Mouse (Mus musculus): ENCODE measurements around the gene Mdm2. TPM values are rescaled to one million over a fixed set of nuclear protein-coding genes. Genes with fewer than 3 reads are reported as not detected.

The Mdm2 gene
- polyA plus RNA-seq, 1 experiment from 2014 or later, result 71.1 TPM

DNA sequence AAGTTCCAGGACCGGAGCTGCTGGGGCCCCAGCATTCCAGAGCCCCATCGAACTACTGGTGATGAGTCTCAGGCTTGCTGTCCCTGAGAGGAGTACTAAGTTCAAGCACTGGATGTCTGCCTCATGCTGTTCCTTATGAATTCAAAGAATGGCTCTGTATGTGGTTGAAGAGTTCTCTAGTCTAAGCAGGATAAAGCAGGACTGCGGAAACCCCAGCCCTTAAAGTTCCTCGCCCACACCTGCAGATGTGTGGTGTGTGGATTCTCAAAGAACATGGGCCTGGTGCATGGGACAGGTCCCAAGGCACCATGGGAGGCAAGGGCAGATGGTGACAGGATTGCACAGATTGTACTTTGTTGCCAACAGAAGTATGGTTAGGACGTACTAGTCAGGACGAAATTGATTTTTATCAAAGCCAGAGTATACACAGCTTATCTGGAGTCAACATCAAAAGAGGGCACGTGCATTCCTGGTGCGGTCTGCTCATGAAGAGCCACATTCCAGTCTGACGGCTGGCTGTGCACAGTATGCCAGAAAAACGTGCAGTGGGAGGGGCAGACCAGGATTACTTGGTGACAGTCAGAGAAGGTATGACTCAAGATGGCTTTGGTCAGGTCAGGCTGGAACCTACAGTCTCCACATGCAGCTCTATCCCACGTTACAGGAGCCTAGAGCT, 18.7 kb upstream of the Mdm2 start:
- Histone ChIP-seq H3K4me1 (replicated peaks; ENCODE audit: control insufficient read depth, insufficient read depth, low read length) (no peaks in the 10 kb centered on the region), H3K27me3 (replicated peaks; ENCODE audit: control insufficient read depth, insufficient read depth, low read length) (no peaks in the 10 kb centered on the region), H3K4me2 (ENCODE audit: low read length) (no peak overlapping the region), H3K36me3 (ENCODE audit: control insufficient read depth, insufficient read depth) (no peaks in the 10 kb centered on the region; the same call in 1 of the 2 replicates), H3K4me3 (replicated peaks; ENCODE audit: low read length) (no peak overlapping the region), H3K27ac (ENCODE audit: low read length) (no peak overlapping the region), H3K9ac (replicated peaks; ENCODE audit: low read depth, low read length) (no peak overlapping the region), H3K9me3 (ENCODE audit: control insufficient read depth, low read length) (no peaks in the 10 kb centered on the region)
- 82% methylated on average over 11 of the region's 11 CpGs for WGBS
- ATAC-seq, result no peak

DNA sequence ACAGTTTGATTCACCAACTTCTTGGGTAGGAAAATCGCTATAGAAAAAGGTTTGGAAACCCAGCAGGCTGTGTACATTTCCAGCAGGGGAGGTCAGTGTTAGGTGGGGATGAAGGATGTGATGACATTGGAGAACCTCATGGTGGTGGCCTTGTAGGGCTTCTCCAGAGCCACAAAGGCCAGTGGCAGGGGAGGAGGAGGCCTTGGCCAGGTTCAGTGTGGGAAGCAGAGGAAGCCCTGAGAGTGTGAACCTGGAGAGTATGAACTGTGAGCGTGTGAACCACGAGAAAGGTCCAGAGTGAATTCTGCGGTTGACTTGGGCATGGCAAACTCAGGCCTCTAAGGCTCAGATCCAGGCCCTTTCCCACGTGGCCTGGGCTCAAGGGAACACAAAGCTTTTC, 18.0 kb upstream of the Mdm2 start:
- Histone ChIP-seq H3K36me3 (ENCODE audit: control insufficient read depth, insufficient read depth) (no peaks in the 10 kb centered on the region; the same call in 1 of the 2 replicates), H3K4me3 (replicated peaks; ENCODE audit: low read length) (no peak overlapping the region), H3K27ac (ENCODE audit: low read length) (no peak overlapping the region), H3K4me2 (ENCODE audit: low read length) (no peak overlapping the region), H3K27me3 (replicated peaks; ENCODE audit: control insufficient read depth, insufficient read depth, low read length) (no peaks in the 10 kb centered on the region), H3K9ac (replicated peaks; ENCODE audit: low read depth, low read length) (no peak overlapping the region), H3K9me3 (ENCODE audit: control insufficient read depth, low read length) (no peaks in the 10 kb centered on the region), H3K4me1 (replicated peaks; ENCODE audit: control insufficient read depth, insufficient read depth, low read length) (no peaks in the 10 kb centered on the region)
- 91% methylated on average over 5 of the region's 5 CpGs for WGBS
- ATAC-seq, result no peak

DNA sequence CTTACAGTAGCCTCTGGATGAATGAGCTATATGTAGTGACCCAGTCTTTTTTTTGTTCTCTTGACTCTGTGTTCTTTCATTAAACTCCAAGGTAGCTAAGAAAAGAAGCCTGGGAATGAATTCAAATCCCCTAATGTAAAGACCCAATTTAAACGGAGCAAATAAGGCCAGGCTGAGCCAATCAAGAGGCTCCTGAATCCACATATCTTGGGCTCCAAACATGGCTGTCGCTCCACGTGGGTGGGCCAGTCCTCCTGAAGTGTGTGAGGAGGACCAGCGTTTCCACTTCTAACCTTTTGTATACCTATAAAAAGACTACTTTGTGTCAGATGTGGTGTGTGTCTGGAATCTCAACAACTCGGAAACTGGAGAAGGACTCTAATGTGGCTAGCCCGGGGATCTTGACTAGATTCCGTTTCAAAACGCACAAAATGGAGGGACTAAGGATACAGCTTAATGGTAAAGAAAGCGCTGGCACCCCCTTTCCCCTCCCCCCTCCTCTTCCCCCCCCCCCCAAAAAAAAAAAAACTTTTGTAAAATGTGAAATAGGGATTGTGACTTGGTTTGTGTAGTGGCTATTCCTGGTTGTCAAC, 17.1 kb upstream of the Mdm2 start:
- Histone ChIP-seq H3K4me2 (ENCODE audit: low read length) (no peak overlapping the region), H3K36me3 (ENCODE audit: control insufficient read depth, insufficient read depth) (no peaks in the 10 kb centered on the region; the same call in 1 of the 2 replicates), H3K9ac (replicated peaks; ENCODE audit: low read depth, low read length) (no peak overlapping the region), H3K4me1 (replicated peaks; ENCODE audit: control insufficient read depth, insufficient read depth, low read length) (no peaks in the 10 kb centered on the region), H3K27ac (ENCODE audit: low read length) (no peak overlapping the region), H3K4me3 (replicated peaks; ENCODE audit: low read length) (no peak overlapping the region), H3K27me3 (replicated peaks; ENCODE audit: control insufficient read depth, insufficient read depth, low read length) (no peaks in the 10 kb centered on the region), H3K9me3 (ENCODE audit: control insufficient read depth, low read length) (no peaks in the 10 kb centered on the region)
- WGBS, result 73% methylated on average over 9 of the region's 9 CpGs
- ATAC-seq, result no peak

DNA sequence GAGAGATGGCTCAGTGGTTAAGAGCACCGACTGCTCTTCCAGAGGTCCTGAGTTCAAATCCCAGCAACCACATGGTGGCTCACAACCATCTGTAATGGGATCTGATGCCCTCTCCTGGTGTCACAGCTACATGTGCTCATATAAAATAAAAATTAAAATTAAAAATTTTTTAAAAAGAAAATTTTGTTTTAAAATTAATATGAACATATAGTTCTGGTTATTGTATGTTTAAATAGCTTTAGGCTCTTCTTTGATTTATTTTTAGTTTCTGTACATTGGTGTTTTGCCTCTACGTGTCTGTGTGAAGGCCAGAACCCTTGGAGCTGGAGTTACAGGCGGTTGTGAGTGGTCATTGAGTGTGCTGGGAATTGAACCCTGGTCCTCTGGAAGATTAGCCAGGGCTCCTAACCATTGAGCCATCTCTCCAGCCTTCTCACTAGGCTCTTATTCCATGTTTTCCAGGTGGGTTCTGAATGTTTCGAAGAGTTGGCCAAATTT, 16.4 kb upstream of the Mdm2 start:
- Histone ChIP-seq H3K4me2 (ENCODE audit: low read length) (no peak overlapping the region), H3K27ac (ENCODE audit: low read length) (no peak overlapping the region), H3K27me3 (replicated peaks; ENCODE audit: control insufficient read depth, insufficient read depth, low read length) (no peaks in the 10 kb centered on the region), H3K9me3 (ENCODE audit: control insufficient read depth, low read length) (no peaks in the 10 kb centered on the region), H3K4me1 (replicated peaks; ENCODE audit: control insufficient read depth, insufficient read depth, low read length) (no peaks in the 10 kb centered on the region), H3K4me3 (replicated peaks; ENCODE audit: low read length) (no peak overlapping the region), H3K9ac (replicated peaks; ENCODE audit: low read depth, low read length) (no peak overlapping the region), H3K36me3 (ENCODE audit: control insufficient read depth, insufficient read depth) (no peaks in the 10 kb centered on the region)
- ATAC-seq, result no peak
- 96% methylated on average over 4 of the region's 4 CpGs for WGBS

DNA sequence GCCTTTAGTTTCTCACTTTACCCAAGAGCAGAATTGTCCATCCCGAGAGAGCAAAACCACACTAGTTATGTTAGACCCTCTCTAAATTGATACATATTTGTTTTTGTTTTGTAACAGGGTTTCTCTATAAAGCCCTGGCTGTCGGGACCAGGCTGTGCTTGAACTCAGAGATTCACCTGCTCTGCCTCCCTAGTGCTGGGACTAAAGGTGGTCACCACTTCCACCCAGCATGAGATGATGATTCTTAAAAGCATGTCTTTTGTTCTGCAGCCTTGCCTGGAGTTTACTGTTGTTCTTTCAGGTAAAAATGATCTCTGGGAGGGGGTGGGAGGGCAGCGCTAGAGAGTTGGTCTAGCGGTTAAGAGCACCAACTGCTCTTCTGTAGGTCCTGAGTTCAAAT, 15.8 kb upstream of the Mdm2 start:
- Histone ChIP-seq H3K9me3 (ENCODE audit: control insufficient read depth, low read length) (no peaks in the 10 kb centered on the region), H3K4me3 (replicated peaks; ENCODE audit: low read length) (no peak overlapping the region), H3K4me2 (ENCODE audit: low read length) (no peak overlapping the region), H3K9ac (replicated peaks; ENCODE audit: low read depth, low read length) (no peak overlapping the region), H3K27me3 (replicated peaks; ENCODE audit: control insufficient read depth, insufficient read depth, low read length) (no peaks in the 10 kb centered on the region), H3K27ac (ENCODE audit: low read length) (no peak overlapping the region), H3K36me3 (ENCODE audit: control insufficient read depth, insufficient read depth) (no peaks in the 10 kb centered on the region), H3K4me1 (replicated peaks; ENCODE audit: control insufficient read depth, insufficient read depth, low read length) (no peaks in the 10 kb centered on the region)
- 95% methylated on average over 4 of the region's 4 CpGs for WGBS
- ATAC-seq, result no peak

DNA sequence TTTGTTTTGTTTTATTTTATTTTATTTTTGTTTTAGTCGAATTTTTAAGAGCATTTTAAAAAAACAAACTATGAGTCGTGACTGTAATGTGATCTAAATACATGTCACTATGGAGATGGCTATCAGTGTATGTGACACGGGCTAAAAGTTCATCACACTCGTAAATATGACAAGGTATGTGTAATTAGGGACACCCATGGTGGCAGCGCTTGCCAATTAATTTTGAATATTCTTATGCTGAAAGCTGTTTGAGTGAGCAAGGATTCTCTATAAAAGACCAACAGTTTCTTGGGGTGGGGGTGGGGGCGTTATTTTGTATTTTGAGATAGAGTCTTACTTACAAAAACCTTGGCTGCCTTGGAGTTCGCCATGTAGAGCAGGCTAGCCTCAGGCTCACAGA, 15.1 kb upstream of the Mdm2 start:
- Histone ChIP-seq H3K27me3 (replicated peaks; ENCODE audit: control insufficient read depth, insufficient read depth, low read length) (no peaks in the 10 kb centered on the region), H3K4me3 (replicated peaks; ENCODE audit: low read length) (no peak overlapping the region), H3K9me3 (ENCODE audit: control insufficient read depth, low read length) (no peaks in the 10 kb centered on the region), H3K36me3 (ENCODE audit: control insufficient read depth, insufficient read depth) (no peaks in the 10 kb centered on the region), H3K27ac (ENCODE audit: low read length) (no peak overlapping the region), H3K9ac (replicated peaks; ENCODE audit: low read depth, low read length) (no peak overlapping the region), H3K4me2 (ENCODE audit: low read length) (no peak overlapping the region), H3K4me1 (replicated peaks; ENCODE audit: control insufficient read depth, insufficient read depth, low read length) (no peaks in the 10 kb centered on the region)
- ATAC-seq, result no peak
- 78% methylated on average over 7 of the region's 7 CpGs for WGBS

DNA sequence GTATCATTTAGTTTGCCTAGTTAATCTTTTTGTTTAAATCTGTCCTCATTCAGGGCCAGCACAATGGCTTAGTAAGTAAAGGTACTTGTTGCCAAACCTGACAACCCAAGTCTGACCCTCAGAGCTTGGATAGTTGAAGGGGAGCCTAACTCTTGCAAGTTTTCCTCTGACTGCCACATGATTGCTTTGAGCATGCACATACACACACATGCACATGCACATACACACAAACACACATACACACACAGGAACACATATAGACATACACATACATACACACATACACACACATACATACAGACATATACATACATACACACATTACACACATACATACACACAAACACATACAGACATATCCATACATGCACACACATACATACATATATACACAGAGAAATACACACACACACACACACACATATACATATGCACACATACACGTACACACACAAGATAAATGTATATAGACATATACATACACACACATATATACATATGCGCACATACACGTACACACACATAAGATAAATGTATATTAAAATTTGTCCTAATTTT, 14.3 kb upstream of the Mdm2 start:
- ATAC-seq, result no peak
- no peaks in the 10 kb centered on the region for H3K36me3 ChIP-seq (ENCODE audit: control insufficient read depth, insufficient read depth)
- H3K4me3 ChIP-seq (replicated peaks; ENCODE audit: low read length), result no peak overlapping the region
- WGBS, result 91% methylated on average over 3 of the region's 3 CpGs
- H3K27me3 ChIP-seq (replicated peaks; ENCODE audit: control insufficient read depth, insufficient read depth, low read length), result no peaks in the 10 kb centered on the region
- no peak overlapping the region for H3K9ac ChIP-seq (replicated peaks; ENCODE audit: low read depth, low read length)
- no peaks in the 10 kb centered on the region for H3K9me3 ChIP-seq (ENCODE audit: control insufficient read depth, low read length)
- H3K4me2 ChIP-seq (ENCODE audit: low read length), result no peak overlapping the region
- H3K27ac ChIP-seq (ENCODE audit: low read length), result no peak overlapping the region
- H3K4me1 ChIP-seq (replicated peaks; ENCODE audit: control insufficient read depth, insufficient read depth, low read length), result no peaks in the 10 kb centered on the region

DNA sequence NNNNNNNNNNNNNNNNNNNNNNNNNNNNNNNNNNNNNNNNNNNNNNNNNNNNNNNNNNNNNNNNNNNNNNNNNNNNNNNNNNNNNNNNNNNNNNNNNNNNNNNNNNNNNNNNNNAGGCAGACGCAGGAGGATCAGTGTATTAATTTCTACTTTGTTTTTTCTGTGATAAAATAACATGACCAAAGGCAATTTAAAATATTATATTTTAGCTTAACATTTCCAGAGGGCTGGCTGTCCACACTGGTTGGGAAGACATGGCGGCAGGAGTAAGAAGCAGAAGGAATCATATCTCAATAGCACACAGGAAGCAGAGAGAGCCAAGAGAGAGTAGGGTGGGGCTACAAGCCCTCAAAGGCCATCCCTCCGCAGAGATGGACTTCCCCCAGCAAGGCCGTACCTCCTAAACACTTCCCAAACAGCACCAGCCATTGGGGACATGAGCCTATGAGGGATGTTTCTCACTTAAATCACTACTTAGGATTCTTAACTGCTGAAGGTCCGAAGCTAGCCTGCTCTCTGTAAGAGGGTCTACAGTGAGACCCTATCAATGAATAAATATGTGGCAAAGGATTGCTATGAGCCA, 13.7 kb upstream of the Mdm2 start:
- WGBS, result 83% methylated on average over 5 of the region's 5 CpGs
- ATAC-seq, result no peak
- Histone ChIP-seq H3K4me2 (ENCODE audit: low read length) (no peak overlapping the region), H3K9me3 (ENCODE audit: control insufficient read depth, low read length) (no peaks in the 10 kb centered on the region), H3K27me3 (replicated peaks; ENCODE audit: control insufficient read depth, insufficient read depth, low read length) (no peaks in the 10 kb centered on the region), H3K9ac (replicated peaks; ENCODE audit: low read depth, low read length) (no peak overlapping the region), H3K4me1 (replicated peaks; ENCODE audit: control insufficient read depth, insufficient read depth, low read length) (no peaks in the 10 kb centered on the region), H3K4me3 (replicated peaks; ENCODE audit: low read length) (no peak overlapping the region), H3K36me3 (ENCODE audit: control insufficient read depth, insufficient read depth) (no peaks in the 10 kb centered on the region), H3K27ac (ENCODE audit: low read length) (no peak overlapping the region)
